8 mouse cellular contexts compared by ENCODE assay signal in genomic region chr9:48538688-48539087, GRCm38 (mm10). TPM values are rescaled to one million over a fixed set of nuclear protein-coding genes. Genes with fewer than 3 reads are reported as not detected.
DNase-seq lines count a peak whose midpoint lies in the region; ATAC-seq and TF ChIP-seq lines count a peak whose summit lies in the region.

No protein-coding gene starts in this region.

- intact Hi-C loops in heart, postnatal 25 days (cut with DNase I): no loop called here
- intact Hi-C loops in gastrocnemius, postnatal 36 days (cut with DNase I): no loop called here

- H3K36me3 ChIP-seq in heart, embryonic 15.5 days: no peaks in the 10 kb centered on the region
- no peaks in the 10 kb centered on the region for H3K36me3 ChIP-seq in midbrain, postnatal 0 days (ENCODE audit: insufficient read depth, low read length)

- H3K27ac ChIP-seq in heart, embryonic 15.5 days: no peak overlapping the region
- no peak overlapping the region for H3K27ac ChIP-seq in cortical plate, adult 2 months (ENCODE audit: insufficient read depth, low read length)
- H3K27ac ChIP-seq in midbrain, postnatal 0 days (ENCODE audit: low read depth, low read length): no peak overlapping the region

- no peak for DNase-seq in heart, postnatal 25 days (ENCODE audit: low spot score)
- DNase-seq in CD8-positive naive resting alpha-beta T cell, adult 2 months (ENCODE audit: low read depth in 2 of 2, low spot score in 2 of 2): peak; percentile 19 to 35
- peak; percentile 61 for DNase-seq in induced T-regulatory cell, adult 2 months (ENCODE audit: low read depth)
- DNase-seq in midbrain, postnatal 0 days (ENCODE audit: low spot score): peak; percentile 46
- DNase-seq in gastrocnemius, postnatal 36 days: no peak
- DNase-seq in ovary, postnatal 36 days (ENCODE audit: low spot score): no peak

- H3K4me3 ChIP-seq in heart, embryonic 15.5 days: peak overlapping the region; percentile 29
- H3K4me3 ChIP-seq in cortical plate, adult 2 months (ENCODE audit: insufficient read depth, low read length): peak overlapping the region; percentile 24; the same call in 1 of the 2 replicates
- peak overlapping the region; percentile 11; the same call in 1 of the 2 replicates for H3K4me3 ChIP-seq in midbrain, postnatal 0 days (ENCODE audit: low read depth, low read length)

- no peak for TF ChIP-seq POLR2A in cortical plate, adult 2 months (IDR thresholded peaks at IDR 0.05; ENCODE audit: extremely low read depth, insufficient read depth, low read length)

- no peaks in the 10 kb centered on the region for H3K27me3 ChIP-seq in heart, embryonic 15.5 days
- no peaks in the 10 kb centered on the region for H3K27me3 ChIP-seq in midbrain, postnatal 0 days (ENCODE audit: insufficient read depth, low read length)

- no peak overlapping the region for H3K9ac ChIP-seq in heart, embryonic 15.5 days
- H3K9ac ChIP-seq in midbrain, postnatal 0 days (replicated peaks; ENCODE audit: low read length, poor library complexity, severe bottlenecking): no peak overlapping the region

- no peak for TF ChIP-seq CTCF in cortical plate, adult 2 months (IDR thresholded peaks at IDR 0.05; ENCODE audit: extremely low read depth, insufficient read depth, low read length)
- TF ChIP-seq CTCF in midbrain, postnatal 0 days (IDR thresholded peaks at IDR 0.05): no peak

- peak overlapping the region; percentile 50 for H3K4me2 ChIP-seq in heart, embryonic 15.5 days
- H3K4me2 ChIP-seq in midbrain, postnatal 0 days (ENCODE audit: low read depth, low read length, poor library complexity, severe bottlenecking): peak overlapping the region; percentile 42

- peaks cover 10% of the 10 kb centered on the region for H3K9me3 ChIP-seq in heart, embryonic 15.5 days (replicated peaks)
- H3K9me3 ChIP-seq in midbrain, postnatal 0 days (ENCODE audit: low read length): no peaks in the 10 kb centered on the region

- peaks cover 4% of the 10 kb centered on the region; the same call in 1 of the 2 replicates for H3K4me1 ChIP-seq in heart, embryonic 15.5 days (replicated peaks)
- no peaks in the 10 kb centered on the region for H3K4me1 ChIP-seq in cortical plate, adult 2 months (ENCODE audit: control insufficient read depth, insufficient read depth, low read length)
- peaks cover 7% of the 10 kb centered on the region; the same call in 1 of the 2 replicates for H3K4me1 ChIP-seq in midbrain, postnatal 0 days (ENCODE audit: insufficient read depth, low read length)

- WGBS in heart, embryonic 15.5 days: 13% methylated on average over 12 of the region's 12 CpGs
- 12% methylated on average over 12 of the region's 12 CpGs for WGBS in midbrain, postnatal 0 days

- no peak for ATAC-seq in heart, embryonic 15.5 days (replicated peaks; ENCODE audit: insufficient number of reproducible peaks, insufficient read depth, low FRiP score, low read depth)
- ATAC-seq in midbrain, postnatal 0 days (ENCODE audit: low FRiP score): no peak

RNA-seq across cellular contexts. Expression of gene Gm5617, which starts 43.4 kb away (rescaled TPM):
- 25.1 and 35.2 TPM in 2 replicates for polyA plus RNA-seq in heart, embryonic 15.5 days (2015; fragmentation: Nextera tagmentation; extraction: Ambion mirVana)
- 10 to 100 TPM; 26.1 to 27.1 TPM for total RNA-seq in heart, postnatal 25 days (2021)
- polyA plus RNA-seq in cortical plate, adult 2 months (2012; rRNA removed): 16.4 and 19.3 TPM in 2 replicates
- total RNA-seq in midbrain, postnatal 0 days (2014; rRNA removed): 13.4 and 19.0 TPM in 2 replicates
- polyA plus RNA-seq in midbrain, postnatal 0 days (2015; fragmentation: Nextera tagmentation; extraction: Ambion mirVana): 22.6 and 27.7 TPM in 2 replicates
- 10 to 100 TPM in 1 of 2 experiments, 1 to 10 TPM in 1; 9.2 to 10.1 TPM for total RNA-seq in gastrocnemius, postnatal 36 days (2021)

RNA-seq across cellular contexts. Expression of gene Rbm7, which starts 43.6 kb away (rescaled TPM):
- 79.7 and 81.6 TPM in 2 replicates for polyA plus RNA-seq in heart, embryonic 15.5 days (2015; fragmentation: Nextera tagmentation; extraction: Ambion mirVana)
- total RNA-seq in heart, postnatal 25 days (2021): 10 to 100 TPM; 22.0 to 22.4 TPM
- 30.7 and 31.5 TPM in 2 replicates for polyA plus RNA-seq in cortical plate, adult 2 months (2012; rRNA removed)
- total RNA-seq in midbrain, postnatal 0 days (2014; rRNA removed): 36.9 and 55.5 TPM in 2 replicates
- 70.8 and 71.2 TPM in 2 replicates for polyA plus RNA-seq in midbrain, postnatal 0 days (2015; fragmentation: Nextera tagmentation; extraction: Ambion mirVana)
- total RNA-seq in gastrocnemius, postnatal 36 days (2021): 10 to 100 TPM; 12.6 to 12.7 TPM

RNA-seq across cellular contexts. Expression of gene Rexo2, which starts 58.3 kb away (rescaled TPM):
- 96.6 and 98.7 TPM in 2 replicates for polyA plus RNA-seq in heart, embryonic 15.5 days (2015; fragmentation: Nextera tagmentation; extraction: Ambion mirVana)
- total RNA-seq in heart, postnatal 25 days (2021): 10 to 100 TPM; 64.7 to 67.1 TPM
- 151 and 157 TPM in 2 replicates for polyA plus RNA-seq in cortical plate, adult 2 months (2012; rRNA removed)
- total RNA-seq in midbrain, postnatal 0 days (2014; rRNA removed): 53.8 and 64.0 TPM in 2 replicates
- polyA plus RNA-seq in midbrain, postnatal 0 days (2015; fragmentation: Nextera tagmentation; extraction: Ambion mirVana): 92.2 and 96.4 TPM in 2 replicates
- 10 to 100 TPM; 54.8 to 63.7 TPM for total RNA-seq in gastrocnemius, postnatal 36 days (2021)

Comparison
In these comparisons a context has a peak if more than half of its experiments do, and no peak if none do; other contexts are left out.
1. DNase-seq: peak in CD8-positive naive resting alpha-beta T cell, adult 2 months (2 of 2), induced T-regulatory cell, adult 2 months (single experiment) and midbrain, postnatal 0 days (single experiment); none in heart, postnatal 25 days (single experiment), gastrocnemius, postnatal 36 days (0 of 2) and ovary, postnatal 36 days (single experiment).
2. Peak in every context shown above with its lines, with median percentiles within 50 percentile points of each other: H3K4me3 ChIP-seq.